Mouse (Mus musculus) CD8-positive naive resting alpha-beta T cell, adult 2 months (primary cell): Measurements from ENCODE around the gene Ifit1bl2.
A peak's percentile ranks its signal among the peaks of the same experiment; 100 is the strongest.
"Not testable (repeated sequence)": the region's sequence is repeated elsewhere in the genome, so short reads cannot be mapped to it uniquely, and the experiment has no call there.

Experiments
- DNase-seq, 2 experiments: peaks; one replicate each; pipeline ENCODE4 v3.0.0; 2022; ENCODE audit warnings: low read depth in 2 of 2, low spot score in 2 of 2

The Ifit1bl2 gene

DNA sequence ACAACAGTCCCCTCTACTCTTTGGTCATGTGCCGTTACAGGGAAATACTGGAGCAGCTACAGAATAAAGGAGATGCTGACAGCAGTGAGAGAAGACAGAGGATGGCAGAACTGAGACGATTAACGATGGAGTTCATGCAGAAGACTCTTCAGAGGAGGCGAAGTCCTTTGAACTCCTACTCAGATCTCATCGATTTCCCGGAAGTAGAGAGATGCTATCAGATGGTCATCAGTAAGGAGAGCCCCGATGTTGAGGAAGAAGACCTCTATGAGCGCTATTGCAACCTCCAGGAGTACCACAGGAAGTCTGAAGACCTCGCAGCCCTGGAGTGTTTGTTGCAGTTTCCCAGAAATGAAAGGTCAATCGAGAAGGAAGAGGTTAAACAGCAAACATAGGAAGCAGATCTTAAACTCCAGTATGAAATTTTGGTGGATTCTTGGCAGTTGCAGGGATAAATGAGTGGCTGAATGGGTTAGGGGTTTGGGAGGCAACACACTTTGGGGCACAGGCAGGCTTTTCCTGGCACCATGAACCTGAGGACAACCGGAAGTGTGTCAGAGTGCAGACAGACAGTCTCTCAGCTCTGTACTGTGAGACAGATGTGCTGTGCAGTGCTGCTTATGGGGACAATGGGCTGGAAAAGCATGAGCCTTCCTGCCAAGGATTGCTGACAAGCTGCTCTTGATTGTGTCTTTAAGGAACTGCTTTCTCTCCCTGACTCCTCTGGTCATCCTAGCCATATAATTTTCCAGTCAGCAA is 28.1 kb downstream of the Ifit1bl2 start:
- DNase-seq = not testable (repeated sequence)

DNA sequence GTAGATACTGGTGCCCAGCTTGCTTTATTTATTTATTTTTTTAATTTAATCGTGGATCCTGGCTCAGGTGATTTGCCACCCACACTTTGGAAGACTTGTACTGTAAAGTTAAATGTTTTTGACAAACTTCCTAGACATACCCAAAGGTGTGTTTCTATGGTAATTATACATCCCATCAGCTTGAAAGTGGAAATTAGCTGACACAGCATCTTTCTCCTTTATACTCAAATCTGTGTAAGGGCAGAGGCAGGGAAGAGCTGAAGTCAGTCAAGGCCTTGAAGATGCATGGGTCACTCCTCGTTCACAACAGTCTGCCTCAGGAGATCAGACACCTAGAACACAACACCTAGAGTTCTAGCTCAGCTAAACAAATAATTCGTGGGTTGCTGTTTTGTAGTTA is 30.4 kb downstream of the Ifit1bl2 start:
- not testable (repeated sequence) for DNase-seq

DNA sequence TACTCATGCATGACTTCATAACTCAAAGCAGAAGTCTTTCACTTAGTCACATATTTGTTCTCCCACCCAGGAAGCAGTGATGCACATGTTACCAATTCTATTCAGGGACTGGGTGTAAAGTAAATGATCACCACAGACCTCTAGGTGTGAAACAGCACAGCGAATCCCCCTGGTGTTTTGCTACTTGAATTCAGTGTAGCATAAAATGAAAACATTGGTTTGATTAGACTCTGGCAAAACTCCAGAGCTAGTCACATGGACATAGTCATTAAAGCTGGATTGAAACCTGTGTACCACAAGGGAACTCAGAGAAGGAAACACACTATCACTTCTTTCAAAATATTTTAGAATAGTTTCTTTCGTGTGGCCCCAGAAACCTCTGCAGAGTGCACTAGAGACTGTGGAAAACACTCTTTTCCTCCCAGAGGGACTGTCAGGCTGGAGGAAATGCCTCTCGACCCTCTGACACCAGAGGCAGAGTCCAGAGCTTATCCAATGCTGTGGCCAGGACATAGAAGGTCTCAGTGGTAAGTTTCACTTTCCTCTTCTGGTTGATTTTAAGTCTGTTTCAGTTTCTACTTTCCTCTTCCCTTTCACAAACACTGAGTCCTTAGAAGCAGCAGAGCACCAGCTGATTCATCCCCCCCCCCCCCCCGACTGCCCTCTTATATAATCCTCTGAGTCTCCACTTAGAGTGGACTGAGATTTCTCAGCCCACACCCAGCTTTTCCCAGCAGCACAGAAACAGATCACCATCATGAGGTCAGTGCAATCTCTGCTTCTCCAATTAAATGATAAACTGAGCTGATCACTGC is 33.1 kb downstream of the Ifit1bl2 start, which contains the start of gene Ifit3b:
Gene Ifit3b (plus strand): TSS at position 734 of the 815 bp plus-strand sequence.
- DNase-seq = peak in 1 of 2 experiments; percentile 35

DNA sequence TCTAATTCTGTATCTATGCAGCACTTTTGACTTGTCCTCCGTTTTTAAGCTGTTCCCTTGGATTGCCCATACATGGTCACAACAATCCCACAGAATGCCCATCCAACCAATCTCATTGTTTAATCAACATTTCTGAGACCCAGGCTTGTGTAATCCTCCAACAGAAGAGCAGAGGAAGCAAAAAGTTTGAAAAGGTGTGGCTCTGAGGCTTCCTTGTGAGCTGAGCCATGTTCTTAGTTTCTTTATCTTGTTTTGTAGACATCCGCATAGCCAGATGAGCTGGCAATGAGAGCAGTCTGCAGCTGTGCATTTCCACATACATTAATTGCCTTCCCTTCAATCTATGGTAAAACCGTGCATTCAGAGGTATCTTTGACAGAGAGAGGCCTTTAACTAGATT is 35.1 kb downstream of the Ifit1bl2 start:
- no peak for DNase-seq

DNA sequence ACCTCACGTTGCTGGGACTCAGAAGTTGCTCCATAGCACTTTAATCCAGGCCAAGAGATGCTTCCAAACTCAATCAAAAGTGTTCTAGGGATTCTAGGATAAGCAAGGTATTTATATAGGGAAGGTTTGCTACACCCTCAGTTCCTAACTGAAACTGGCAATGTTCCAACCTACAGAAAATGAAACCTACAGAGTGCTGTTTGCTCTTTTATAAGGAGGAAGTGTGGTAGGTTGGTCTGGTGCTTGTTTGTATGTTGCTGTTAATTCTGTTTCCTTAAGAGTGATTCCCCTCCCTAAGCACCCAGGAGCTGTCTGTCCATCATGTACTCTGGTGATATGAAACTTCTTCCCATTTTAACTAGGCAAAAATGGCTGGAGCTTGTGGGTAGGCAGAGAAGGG is 38.7 kb downstream of the Ifit1bl2 start, which contains the start of gene Ifit1bl1:
Gene Ifit1bl1 (minus strand): TSS at position 69 of the 400 bp plus-strand sequence.
- peak in 1 of 2 experiments; percentile 34 for DNase-seq

DNA sequence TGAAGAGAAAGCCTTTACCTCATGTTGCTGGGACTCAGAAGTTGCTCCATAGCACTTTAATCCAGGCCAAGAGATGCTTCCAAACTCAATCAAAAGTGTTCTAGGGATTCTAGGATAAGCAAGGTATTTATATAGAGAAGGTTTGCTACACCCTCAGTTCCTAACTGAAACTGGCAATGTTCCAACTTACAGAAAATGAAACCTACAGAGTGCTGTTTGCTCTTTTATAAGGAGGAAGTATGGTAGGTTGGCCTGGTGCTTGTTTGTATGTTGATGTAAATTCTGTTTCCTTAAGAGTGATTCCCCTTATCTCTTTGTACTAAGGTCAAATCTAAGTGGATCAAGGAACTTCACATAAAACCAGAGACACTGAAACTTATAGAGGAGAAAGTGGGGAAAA is 41.3 kb downstream of the Ifit1bl2 start:
- peak in 1 of 2 experiments; percentile 39 for DNase-seq

DNA sequence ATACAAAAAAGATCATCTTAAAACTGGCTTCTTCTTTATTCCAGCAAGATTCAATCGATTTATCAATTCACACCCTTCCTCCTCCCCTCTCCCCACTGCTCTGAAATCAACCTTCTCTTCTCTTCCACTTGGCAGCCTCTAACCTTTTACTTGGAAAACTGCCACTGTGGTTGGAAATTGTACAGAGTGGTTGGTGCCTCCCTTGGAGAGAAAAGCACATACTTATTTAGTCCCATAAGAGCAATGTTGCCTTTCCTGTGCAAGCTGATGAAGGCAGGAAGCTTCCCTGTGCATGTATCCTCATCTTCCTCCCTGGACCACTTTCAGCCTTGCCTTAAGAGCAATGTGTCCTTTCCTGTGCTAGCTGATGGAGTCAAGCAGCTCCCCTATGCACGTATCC is 42.2 kb downstream of the Ifit1bl2 start:
- no peak for DNase-seq

DNA sequence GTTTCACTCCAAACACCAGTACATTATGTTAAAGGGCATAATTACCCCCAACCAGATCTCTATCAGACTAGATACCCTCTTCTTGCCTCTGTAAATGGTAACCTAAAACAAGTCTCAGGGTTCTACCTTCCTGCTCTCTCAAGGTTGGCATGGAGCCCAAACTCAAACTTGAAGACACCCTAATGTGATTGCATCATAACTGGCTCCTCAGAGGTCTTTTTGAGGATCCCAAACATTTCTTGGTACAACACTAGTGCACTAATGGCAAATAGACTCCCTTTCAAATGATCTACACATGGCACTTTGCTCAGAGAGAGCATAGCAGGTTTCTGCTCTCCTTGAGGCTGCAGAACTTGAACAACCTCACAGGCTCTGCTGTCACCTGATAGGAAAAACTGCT is 43.7 kb downstream of the Ifit1bl2 start:
- DNase-seq = no peak

DNA sequence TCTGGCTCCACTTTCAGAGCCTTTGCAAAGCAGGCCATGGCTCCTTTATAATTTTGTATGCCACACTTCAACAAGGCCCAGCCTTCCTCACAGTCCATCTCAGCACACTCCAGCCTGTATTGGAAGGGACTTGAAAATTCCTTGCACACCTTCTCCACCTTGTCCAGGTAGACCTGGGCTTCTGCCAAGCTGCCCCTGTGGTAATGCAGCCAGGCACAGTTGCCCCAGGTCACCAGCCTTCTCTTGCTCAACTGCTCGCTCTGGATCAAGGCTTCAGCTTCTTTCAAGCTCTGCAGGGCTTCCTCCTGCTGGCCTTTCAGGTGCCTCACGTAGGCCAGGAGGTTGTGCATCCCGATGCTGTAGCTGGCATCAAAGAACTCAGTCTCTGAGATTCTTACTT is 46.0 kb downstream of the Ifit1bl2 start:
- DNase-seq = not testable (repeated sequence)

DNA sequence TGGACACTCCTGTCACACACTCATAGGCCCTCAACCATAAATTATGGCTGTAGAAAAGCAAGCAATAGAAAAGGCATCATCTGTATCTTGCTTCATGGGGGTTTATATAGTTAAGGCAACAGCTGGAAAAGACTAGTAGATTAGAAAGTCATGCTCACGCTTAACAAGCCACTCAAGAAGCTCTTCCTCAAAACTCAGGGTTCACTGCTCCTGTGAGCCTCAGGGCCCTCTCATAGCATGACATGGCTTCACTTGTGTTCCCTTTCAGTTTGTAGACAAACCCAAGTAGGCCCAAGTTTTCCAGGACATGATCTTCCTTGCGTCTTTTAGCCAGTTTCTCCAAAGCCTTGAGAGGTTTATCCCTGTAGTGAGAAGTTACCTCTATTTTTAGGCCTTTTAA is 47.1 kb downstream of the Ifit1bl2 start:
- no peak for DNase-seq

DNA sequence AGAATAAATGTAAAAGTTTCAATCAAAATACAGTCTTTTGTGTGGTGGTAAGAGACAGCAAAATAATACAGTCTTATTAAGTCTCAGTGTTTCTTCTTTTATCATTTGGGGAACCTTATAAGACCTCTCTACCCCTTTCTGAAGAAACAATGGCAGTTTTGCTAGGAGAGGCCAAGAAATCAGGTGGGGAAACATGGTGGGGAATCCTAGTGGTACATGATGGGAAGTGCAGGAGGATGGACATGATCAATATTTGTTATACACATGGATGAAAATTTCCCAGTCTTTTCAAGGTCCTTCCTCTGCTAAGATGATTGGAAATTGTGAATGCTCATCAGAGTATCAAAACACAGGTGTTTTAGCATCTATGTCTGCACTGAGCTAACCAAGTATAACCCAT is 51.6 kb downstream of the Ifit1bl2 start:
- no peak for DNase-seq

DNA sequence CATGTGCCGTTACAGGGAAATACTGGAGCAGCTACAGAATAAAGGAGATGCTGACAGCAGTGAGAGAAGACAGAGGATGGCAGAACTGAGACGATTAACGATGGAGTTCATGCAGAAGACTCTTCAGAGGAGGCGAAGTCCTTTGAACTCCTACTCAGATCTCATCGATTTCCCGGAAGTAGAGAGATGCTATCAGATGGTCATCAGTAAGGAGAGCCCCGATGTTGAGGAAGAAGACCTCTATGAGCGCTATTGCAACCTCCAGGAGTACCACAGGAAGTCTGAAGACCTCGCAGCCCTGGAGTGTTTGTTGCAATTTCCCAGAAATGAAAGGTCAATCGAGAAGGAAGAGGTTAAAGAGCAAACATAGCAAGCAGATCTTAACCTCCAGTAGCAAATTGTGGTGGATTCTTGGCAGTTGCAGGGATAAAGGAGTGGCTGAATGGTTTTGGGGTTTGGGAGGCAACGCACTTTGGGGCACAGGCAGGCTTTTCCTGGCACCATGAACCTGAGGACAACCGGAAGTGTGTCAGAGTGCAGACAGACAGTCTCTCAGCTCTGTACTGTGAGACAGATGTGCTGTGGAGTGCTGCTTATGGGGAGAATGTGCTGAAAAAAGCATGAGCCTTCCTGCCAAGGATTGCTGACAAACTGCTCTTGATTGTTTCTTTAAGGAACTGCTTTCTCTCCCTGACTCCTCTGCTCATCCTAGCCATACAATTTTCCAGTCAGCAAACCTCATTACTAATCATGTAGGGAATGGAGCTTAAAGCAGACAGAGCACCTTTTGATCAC is 52.4 kb downstream of the Ifit1bl2 start:
- DNase-seq = peak in 1 of 2 experiments; percentile 22

DNA sequence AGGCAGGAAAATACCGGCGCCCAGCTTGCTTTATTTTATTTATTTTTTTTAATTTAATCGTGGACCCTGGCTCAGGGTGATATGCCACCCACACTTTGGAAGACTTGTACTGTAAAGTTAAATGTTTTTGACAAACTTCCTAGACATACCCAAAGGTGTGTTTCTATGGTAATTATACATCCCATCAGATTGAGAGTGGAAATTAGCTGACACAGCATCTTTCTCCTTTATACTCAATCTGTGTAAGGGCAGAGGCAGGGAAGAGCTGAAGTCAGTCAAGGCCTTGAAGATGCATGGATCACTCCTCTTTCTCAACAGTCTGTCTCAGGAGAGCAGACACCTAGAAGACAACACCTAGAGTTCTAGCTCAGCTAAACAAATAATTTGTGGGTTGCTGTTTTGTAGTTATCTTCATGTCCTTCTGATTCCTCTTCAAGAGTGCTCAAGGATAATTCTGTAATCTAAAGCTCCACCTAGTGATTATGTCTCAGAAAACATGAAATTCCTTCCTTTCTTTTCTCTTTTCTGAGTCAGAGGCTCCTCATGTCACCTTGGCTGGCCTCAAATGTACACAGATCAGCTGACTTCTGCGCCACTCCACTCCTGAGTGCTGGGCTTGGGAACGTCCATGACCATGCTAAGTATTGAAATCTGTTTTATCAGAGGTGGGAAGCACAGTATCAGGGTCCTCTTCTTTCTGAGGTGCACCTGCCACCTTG is 54.6 kb downstream of the Ifit1bl2 start:
- DNase-seq = not testable (repeated sequence)

DNA sequence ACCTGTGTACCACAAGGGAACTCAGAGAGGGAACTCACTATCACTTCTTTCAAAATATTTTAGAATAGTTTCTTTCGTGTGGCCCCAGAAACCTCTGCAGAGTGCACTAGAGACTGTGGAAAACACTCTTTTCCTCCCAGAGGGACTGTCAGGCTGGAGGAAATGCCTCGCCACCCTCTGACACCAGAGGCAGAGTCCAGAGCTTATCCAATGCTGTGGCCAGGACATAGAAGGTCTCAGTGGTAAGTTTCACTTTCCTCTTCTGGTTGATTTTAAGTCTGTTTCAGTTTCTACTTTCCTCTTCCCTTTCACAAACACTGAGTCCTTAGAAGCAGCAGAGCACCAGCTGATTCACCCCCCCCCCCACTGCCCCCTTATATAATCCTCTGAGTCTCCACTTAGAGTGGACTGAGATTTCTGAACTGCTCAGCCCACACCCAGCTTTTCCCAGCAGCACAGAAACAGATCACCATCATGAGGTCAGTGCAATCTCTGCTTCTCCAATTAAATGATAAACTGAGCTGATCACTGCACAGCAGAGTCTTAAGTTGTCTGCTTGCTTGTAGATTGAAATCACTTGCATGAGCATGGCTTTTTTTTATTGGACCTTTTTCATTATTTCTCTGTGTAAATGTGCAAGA is 57.3 kb downstream of the Ifit1bl2 start, which contains the start of gene Ifit3:
Gene Ifit3 (plus strand): TSS at position 406 of the 641 bp plus-strand sequence.
- not testable (repeated sequence) for DNase-seq

DNA sequence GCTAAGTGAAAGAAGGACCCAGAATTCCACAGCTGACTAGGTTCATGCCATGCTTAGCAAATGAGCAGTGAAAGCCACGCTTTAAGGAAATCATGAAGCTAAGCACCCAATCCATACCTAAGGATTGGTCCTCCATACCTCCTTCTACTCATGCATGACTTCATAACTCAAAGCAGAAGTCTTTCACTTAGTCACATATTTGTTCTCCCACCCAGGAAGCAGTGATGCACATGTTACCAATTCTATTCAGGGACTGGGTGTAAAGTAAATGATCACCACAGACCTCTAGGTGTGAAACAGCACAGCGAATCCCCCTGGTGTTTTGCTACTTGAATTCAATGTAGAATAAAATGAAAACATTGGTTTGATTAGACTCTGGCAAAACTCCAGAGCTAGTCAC is 57.8 kb downstream of the Ifit1bl2 start:
- not testable (repeated sequence) for DNase-seq

DNA sequence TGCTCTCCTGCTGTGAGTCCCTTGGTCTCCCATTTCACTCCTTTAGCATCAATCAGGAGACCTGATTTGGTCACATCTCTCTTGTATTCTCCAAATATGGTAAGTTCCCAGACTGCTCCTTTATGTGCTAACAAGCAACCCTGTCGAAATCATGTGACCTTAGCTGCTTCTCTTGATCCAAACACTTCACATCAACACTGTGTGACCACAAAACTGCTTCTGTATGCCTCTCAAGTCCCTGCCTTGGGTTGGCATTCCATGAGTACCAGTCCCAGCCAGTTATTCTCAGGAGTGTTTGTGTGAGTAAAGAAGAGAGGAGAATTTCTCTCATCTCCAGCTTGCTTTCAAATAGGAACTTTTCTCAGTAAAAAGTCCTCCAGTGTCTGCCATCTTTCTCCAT is 63.4 kb downstream of the Ifit1bl2 start:
- no peak for DNase-seq

DNA sequence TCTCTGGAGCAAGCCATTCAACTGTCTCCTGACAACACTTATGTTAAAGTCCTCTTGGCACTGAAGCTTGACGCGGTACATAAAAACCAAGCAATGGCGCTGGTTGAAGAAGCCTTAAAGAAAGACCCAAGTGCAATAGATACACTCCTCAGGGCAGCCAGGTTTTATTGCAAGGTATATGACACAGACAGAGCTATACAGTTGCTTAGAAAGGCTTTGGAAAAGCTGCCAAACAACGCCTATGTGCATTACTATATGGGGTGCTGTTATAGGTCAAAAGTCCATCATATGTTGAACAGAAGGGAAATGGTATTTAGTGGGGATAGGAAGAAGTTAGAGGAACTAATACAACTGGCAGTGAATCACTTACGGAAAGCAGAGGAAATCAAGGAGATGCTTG is 66.9 kb downstream of the Ifit1bl2 start:
- DNase-seq = no peak

DNA sequence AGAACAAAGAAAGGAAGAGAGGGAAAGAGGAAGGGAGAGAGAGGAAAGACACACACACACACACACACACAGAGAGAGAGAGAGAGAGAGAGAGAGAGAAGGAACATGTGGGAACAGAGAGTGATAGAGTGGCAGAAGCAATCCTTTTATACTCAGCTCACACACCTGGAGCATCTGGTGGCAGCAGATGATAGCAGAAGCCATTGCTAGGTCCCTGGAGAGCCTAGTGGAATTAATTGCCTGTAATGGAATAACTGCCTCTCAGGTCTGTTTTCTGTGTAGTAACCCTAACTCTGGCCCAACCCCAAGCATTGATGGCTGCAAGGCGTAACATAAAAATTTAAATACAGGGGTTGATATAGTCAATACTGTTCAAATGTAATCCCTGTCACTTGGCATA is 69.5 kb downstream of the Ifit1bl2 start:
- DNase-seq = no peak

DNA sequence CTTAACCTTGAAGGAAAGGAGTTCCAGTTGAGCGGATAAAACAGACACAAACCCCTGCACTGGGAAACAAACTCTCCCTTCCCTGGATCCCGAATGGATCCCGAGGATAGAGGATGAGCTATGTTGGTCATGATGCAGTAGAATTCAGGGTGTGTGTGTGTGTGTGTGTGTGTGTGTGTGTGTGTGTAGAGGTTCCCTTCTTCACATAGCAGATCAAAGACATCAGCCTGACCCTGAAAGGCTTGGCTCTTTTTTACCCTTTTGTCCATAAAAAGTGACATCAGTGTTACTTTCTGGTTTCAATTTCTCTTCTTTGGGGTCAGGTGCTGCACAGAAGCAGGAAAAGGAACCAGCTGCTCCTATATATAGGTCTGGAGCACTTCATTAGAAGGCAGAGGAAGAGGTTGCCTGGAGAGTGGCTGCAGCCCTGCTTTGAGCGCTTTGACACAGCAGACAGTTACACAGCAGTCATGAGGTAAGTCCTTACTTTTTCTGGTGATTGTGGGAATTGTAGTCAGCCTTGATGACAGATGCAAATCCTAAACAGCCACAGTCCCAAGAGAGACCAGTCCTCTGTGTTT is 70.6 kb downstream of the Ifit1bl2 start:
- DNase-seq = no peak
